1 mouse cellular context compared by ENCODE assay signal in genomic region chr2:25252331-25252730, GRCm38 (mm10).
TF ChIP-seq lines count a peak whose summit lies in the region.

No protein-coding gene starts in this region.

TF ChIP-seq in MEL, 35 proteins besides CTCF, POLR2A, EP300 and RAD21:
- TF ChIP-seq SMC3 (IDR thresholded peaks at IDR 0.05; ENCODE audit: low read depth, low read length) (peak; percentile 78), SIN3A (IDR thresholded peaks at IDR 0.05; ENCODE audit: low read length) (no peak), ZC3H11A (IDR thresholded peaks at IDR 0.05; ENCODE audit: low read depth, low read length) (peak; percentile 43; the same call in 1 of the 2 replicates)
